Mouse (Mus musculus): Measurements from ENCODE around the gene Lgals3bp. TPM values are rescaled to one million over a fixed set of nuclear protein-coding genes. Genes with fewer than 3 reads are reported as not detected.

Gene Lgals3bp
- polyA plus RNA-seq, 2 experiments, result 30.1 to 36.6 TPM

- Histone ChIP-seq H3K4me1 (replicated peaks; ENCODE audit: control insufficient read depth in 2 of 2, insufficient read depth in 2 of 2, low read length in 1 of 2) (no peaks in the 10 kb centered on the region), H3K9me3 (ENCODE audit: control insufficient read depth, low read length) (no peaks in the 10 kb centered on the region), H3K27ac (no peak overlapping the region), H3K4me3 (ENCODE audit: insufficient read depth in 1 of 2, low read depth in 2 of 2, low read length in 2 of 2) (no peak overlapping the region), H3K9ac (replicated peaks) (no peak overlapping the region), H3K36me3 (replicated peaks; ENCODE audit: control insufficient read depth, insufficient read depth, low read depth) (no peaks in the 10 kb centered on the region), H3K4me2 (ENCODE audit: low read depth) (no peak overlapping the region), H3K27me3 (ENCODE audit: control insufficient read depth, insufficient read depth, low read length) (no peaks in the 10 kb centered on the region)
- no peak for TF ChIP-seq EP300 (IDR thresholded peaks at IDR 0.05; ENCODE audit: low read depth)
- peak; percentile 91 for TF ChIP-seq CTCF (IDR thresholded peaks at IDR 0.05; ENCODE audit: low read depth)
- peak in 1 of 3 experiments; percentile 17 for DNase-seq (ENCODE audit: low read depth in 3 of 3, low spot score in 3 of 3)
- WGBS (ENCODE audit: insufficient replicate concordance), result 24% methylated on average over 11 of the region's 11 CpGs
- no peak for ATAC-seq (ENCODE audit: insufficient read depth)
Measured at GRCm38 (mm10) chr11:118443201-118443970, 41.5 kb upstream of the Lgals3bp start.

GRCm38 (mm10) chr11:118442691-118443090, 40.8 kb upstream of the Lgals3bp start:
- H3K36me3 ChIP-seq (replicated peaks; ENCODE audit: control insufficient read depth, insufficient read depth, low read depth), result no peaks in the 10 kb centered on the region
- no peak overlapping the region for H3K9ac ChIP-seq (replicated peaks)
- no peaks in the 10 kb centered on the region for H3K4me1 ChIP-seq (replicated peaks; ENCODE audit: control insufficient read depth in 2 of 2, insufficient read depth in 2 of 2, low read length in 1 of 2)
- H3K4me2 ChIP-seq (ENCODE audit: low read depth), result no peak overlapping the region
- no peaks in the 10 kb centered on the region for H3K27me3 ChIP-seq (ENCODE audit: control insufficient read depth, insufficient read depth, low read length)
- no peak for ATAC-seq (ENCODE audit: insufficient read depth)
- H3K27ac ChIP-seq, result no peak overlapping the region
- DNase-seq (ENCODE audit: low read depth in 3 of 3, low spot score in 3 of 3), result no peak
- WGBS (ENCODE audit: insufficient replicate concordance), result 62% methylated on average over 13 of the region's 13 CpGs
- H3K9me3 ChIP-seq (ENCODE audit: control insufficient read depth, low read length), result no peaks in the 10 kb centered on the region
- TF ChIP-seq CTCF (IDR thresholded peaks at IDR 0.05; ENCODE audit: low read depth) (no peak), EP300 (IDR thresholded peaks at IDR 0.05; ENCODE audit: low read depth) (no peak)
- H3K4me3 ChIP-seq (ENCODE audit: insufficient read depth in 1 of 2, low read depth in 2 of 2, low read length in 2 of 2), result no peak overlapping the region

- no peak overlapping the region for H3K9ac ChIP-seq (replicated peaks)
- TF ChIP-seq CTCF (IDR thresholded peaks at IDR 0.05; ENCODE audit: low read depth) (no peak), EP300 (IDR thresholded peaks at IDR 0.05; ENCODE audit: low read depth) (no peak)
- H3K36me3 ChIP-seq (replicated peaks; ENCODE audit: control insufficient read depth, insufficient read depth, low read depth), result no peaks in the 10 kb centered on the region
- no peak overlapping the region for H3K4me3 ChIP-seq (ENCODE audit: insufficient read depth in 1 of 2, low read depth in 2 of 2, low read length in 2 of 2)
- no peaks in the 10 kb centered on the region for H3K9me3 ChIP-seq (ENCODE audit: control insufficient read depth, low read length)
- DNase-seq (ENCODE audit: low read depth in 3 of 3, low spot score in 3 of 3), result no peak
- 48% methylated on average over 11 of the region's 11 CpGs for WGBS (ENCODE audit: insufficient replicate concordance)
- no peaks in the 10 kb centered on the region for H3K27me3 ChIP-seq (ENCODE audit: control insufficient read depth, insufficient read depth, low read length)
- H3K4me1 ChIP-seq (replicated peaks; ENCODE audit: control insufficient read depth in 2 of 2, insufficient read depth in 2 of 2, low read length in 1 of 2), result no peaks in the 10 kb centered on the region; a peak in 1 of 4 replicates
- H3K27ac ChIP-seq, result no peak overlapping the region
- ATAC-seq (ENCODE audit: insufficient read depth), result no peak
- no peak overlapping the region for H3K4me2 ChIP-seq (ENCODE audit: low read depth)
Measured at GRCm38 (mm10) chr11:118438665-118439414, 36.9 kb upstream of the Lgals3bp start.

- ATAC-seq (ENCODE audit: insufficient read depth) (no peak), DNase-seq (ENCODE audit: low read depth in 3 of 3, low spot score in 3 of 3) (no peak)
- H3K9ac ChIP-seq (replicated peaks), result no peak overlapping the region
- no peak overlapping the region for H3K27ac ChIP-seq
- TF ChIP-seq CTCF (IDR thresholded peaks at IDR 0.05; ENCODE audit: low read depth), result no peak
- TF ChIP-seq EP300 (IDR thresholded peaks at IDR 0.05; ENCODE audit: low read depth), result no peak
- H3K4me3 ChIP-seq (ENCODE audit: insufficient read depth in 1 of 2, low read depth in 2 of 2, low read length in 2 of 2), result no peak overlapping the region
- H3K9me3 ChIP-seq (ENCODE audit: control insufficient read depth, low read length), result no peaks in the 10 kb centered on the region
- no peaks in the 10 kb centered on the region for H3K36me3 ChIP-seq (replicated peaks; ENCODE audit: control insufficient read depth, insufficient read depth, low read depth)
- H3K27me3 ChIP-seq (ENCODE audit: control insufficient read depth, insufficient read depth, low read length), result no peaks in the 10 kb centered on the region
- no peak overlapping the region for H3K4me2 ChIP-seq (ENCODE audit: low read depth)
- H3K4me1 ChIP-seq (replicated peaks; ENCODE audit: control insufficient read depth in 2 of 2, insufficient read depth in 2 of 2, low read length in 1 of 2), result no peaks in the 10 kb centered on the region; a peak in 1 of 4 replicates
- WGBS (ENCODE audit: insufficient replicate concordance), result 52% methylated on average over 6 of the region's 6 CpGs
Measured at GRCm38 (mm10) chr11:118436471-118436935, 34.6 kb upstream of the Lgals3bp start.

GRCm38 (mm10) chr11:118434093-118434492, 32.2 kb upstream of the Lgals3bp start:
- DNase-seq (ENCODE audit: low read depth in 3 of 3, low spot score in 3 of 3), result no peak
- 30% methylated on average over 13 of the region's 13 CpGs for WGBS (ENCODE audit: insufficient replicate concordance)
- Histone ChIP-seq H3K4me3 (ENCODE audit: insufficient read depth in 1 of 2, low read depth in 2 of 2, low read length in 2 of 2) (no peak overlapping the region), H3K9me3 (ENCODE audit: control insufficient read depth, low read length) (no peaks in the 10 kb centered on the region), H3K36me3 (replicated peaks; ENCODE audit: control insufficient read depth, insufficient read depth, low read depth) (no peaks in the 10 kb centered on the region), H3K27me3 (ENCODE audit: control insufficient read depth, insufficient read depth, low read length) (no peaks in the 10 kb centered on the region), H3K9ac (replicated peaks) (no peak overlapping the region), H3K4me2 (ENCODE audit: low read depth) (no peak overlapping the region; the same call in 1 of the 2 replicates), H3K4me1 (replicated peaks; ENCODE audit: control insufficient read depth in 2 of 2, insufficient read depth in 2 of 2, low read length in 1 of 2) (no peaks in the 10 kb centered on the region; a peak in 1 of 4 replicates), H3K27ac (no peak overlapping the region)
- no peak for ATAC-seq (ENCODE audit: insufficient read depth)
- no peak for TF ChIP-seq CTCF (IDR thresholded peaks at IDR 0.05; ENCODE audit: low read depth)
- TF ChIP-seq EP300 (IDR thresholded peaks at IDR 0.05; ENCODE audit: low read depth), result no peak

All from liver, embryonic 14.5 days (tissue).